Mouse (Mus musculus) lung, adult 2 months (tissue): ENCODE results near the gene Osm.

Experiments
- CTCF ChIP-seq: fragments of 200-500 bp; IDR thresholded peaks from 2 replicates; pipeline ENCODE4 v1.5.1; 2011; ENCODE audit warnings: mild to moderate bottlenecking, low read length, control low read depth; ENCODE audit not compliant: insufficient read depth
- POLR2A ChIP-seq: fragments of 200-500 bp; IDR thresholded peaks from 2 replicates; pipeline ENCODE4 v1.6.1; 2011; ENCODE audit warnings: low read depth, mild to moderate bottlenecking, control low read depth, low read length, borderline replicate concordance; ENCODE audit errors: extremely low read depth

- TF ChIP-seq POLR2A (no peak), CTCF (0 out of 2 replicates have a peak, but pooled peaks have one; percentile 10)
Observed at GRCm38 (mm10) chr11:4270744-4271459, 34.7 kb downstream of the Osm start.
